In the genomic region with DNA sequence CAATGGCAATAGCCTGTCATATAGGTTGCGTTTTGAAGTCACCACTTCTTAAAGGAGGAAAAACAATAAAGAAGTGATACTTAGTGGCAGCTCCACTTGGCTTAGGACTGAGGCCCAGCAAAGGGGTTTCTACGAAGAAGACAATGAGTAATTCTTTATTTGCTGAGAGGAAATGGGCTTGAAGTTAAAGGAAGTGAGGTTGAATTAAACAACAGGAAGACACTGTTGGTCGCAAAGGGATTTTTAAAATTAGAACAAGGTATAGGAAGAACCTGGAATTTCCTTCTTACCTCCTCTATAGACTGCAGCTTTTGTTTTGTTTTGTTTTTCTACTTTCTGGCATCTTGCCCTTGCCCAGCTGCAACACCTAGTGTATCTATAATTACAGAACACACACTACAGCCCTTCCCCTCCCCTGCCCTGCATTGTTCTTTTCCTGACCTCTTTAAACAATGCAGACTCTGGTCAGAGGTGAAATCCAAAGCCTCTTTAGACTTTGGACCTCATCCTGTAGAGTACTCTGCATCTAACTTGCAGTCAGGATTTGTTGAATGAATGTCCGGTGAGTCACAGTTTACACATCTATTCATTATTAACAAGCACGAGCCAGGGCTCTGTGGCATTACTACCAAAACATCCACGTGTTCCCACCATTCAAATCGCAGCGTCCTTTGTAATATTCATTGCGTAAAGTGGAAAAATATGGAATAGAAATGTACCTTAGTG, we compare ENCODE assay signal across 8 mouse cellular contexts.
DNase-seq lines count a peak whose midpoint lies in the region; ATAC-seq lines count a peak whose summit lies in the region.

No protein-coding gene starts in this region.

- peak; percentile 51; the same call in 1 of the 2 replicates for ATAC-seq in embryonic facial prominence, embryonic 15.5 days (ENCODE audit: insufficient number of reproducible peaks, low FRiP score, low TSS enrichment, low read depth)
- peak; percentile 85 for ATAC-seq in inflammation-experienced regulatory T-cells, adult 6 months
- ATAC-seq in lung, embryonic 15.5 days (ENCODE audit: borderline replicate concordance, extremely low read depth, low FRiP score, low TSS enrichment), result peak; percentile 84

- H3K36me3 ChIP-seq in embryonic facial prominence, embryonic 15.5 days, result no peaks in the 10 kb centered on the region
- no peaks in the 10 kb centered on the region for H3K36me3 ChIP-seq in lung, embryonic 15.5 days

- H3K27me3 ChIP-seq in embryonic facial prominence, embryonic 15.5 days, result no peaks in the 10 kb centered on the region
- H3K27me3 ChIP-seq in lung, embryonic 15.5 days, result no peaks in the 10 kb centered on the region

- peak; percentile 34 for DNase-seq in adrenal gland, adult 2 months
- DNase-seq in adrenal gland, adult 18-20 months (ENCODE audit: low spot score in 2 of 2), result no peak
- peak; percentile 77 for DNase-seq in yolk sac, embryonic 10.5 days (ENCODE audit: low spot score)
- DNase-seq in left cerebral cortex, postnatal 14 days (ENCODE audit: low spot score in 2 of 2), result no peak
- DNase-seq in cerebellum, postnatal 25 days, result no peak

- intact Hi-C loops in left cerebral cortex, postnatal 14 days (cut with DNase I), result no loop called here

- H3K4me1 ChIP-seq in embryonic facial prominence, embryonic 15.5 days, result peaks cover 5% of the 10 kb centered on the region; the same call in 1 of the 2 replicates
- H3K4me1 ChIP-seq in lung, embryonic 15.5 days, result peaks cover 8% of the 10 kb centered on the region; the same call in 1 of the 2 replicates

- H3K4me3 ChIP-seq in embryonic facial prominence, embryonic 15.5 days (replicated peaks), result no peak overlapping the region
- H3K4me3 ChIP-seq in lung, embryonic 15.5 days, result no peak overlapping the region

- 0 out of 2 replicates have a peak overlapping the region, but pooled peaks have one; percentile 22 for H3K27ac ChIP-seq in embryonic facial prominence, embryonic 15.5 days (replicated peaks)
- H3K27ac ChIP-seq in lung, embryonic 15.5 days, result 0 out of 2 replicates have a peak overlapping the region, but pooled peaks have one; percentile 27

- 70% methylated on average over 9 of the region's 9 CpGs for whole genome bisulfite sequencing in embryonic facial prominence, embryonic 15.5 days
- whole genome bisulfite sequencing in lung, embryonic 15.5 days, result 51% methylated on average over 9 of the region's 9 CpGs

- no peak overlapping the region for H3K9ac ChIP-seq in embryonic facial prominence, embryonic 15.5 days
- no peak overlapping the region for H3K9ac ChIP-seq in lung, embryonic 15.5 days

- no peaks in the 10 kb centered on the region for H3K9me3 ChIP-seq in embryonic facial prominence, embryonic 15.5 days (replicated peaks)
- no peaks in the 10 kb centered on the region for H3K9me3 ChIP-seq in lung, embryonic 15.5 days

- no peak overlapping the region for H3K4me2 ChIP-seq in embryonic facial prominence, embryonic 15.5 days (replicated peaks)
- no peak overlapping the region for H3K4me2 ChIP-seq in lung, embryonic 15.5 days

Comparison
In these comparisons a context has a peak if more than half of its experiments do, and no peak if none do; other contexts are left out.
1. DNase-seq: peak in adrenal gland, adult 2 months (single experiment) and yolk sac, embryonic 10.5 days (single experiment); none in adrenal gland, adult 18-20 months (0 of 2), left cerebral cortex, postnatal 14 days (0 of 2) and cerebellum, postnatal 25 days (0 of 2).
2. Peak in every context shown above with its lines, with median percentiles within 50 percentile points of each other: ATAC-seq.